Mouse (Mus musculus) spleen, adult 2 months (tissue): ENCODE measurements around the gene Nrip2.

ENCODE experiments used
- CTCF ChIP-seq: fragments of 200-500 bp; IDR thresholded peaks from 2 replicates; pipeline ENCODE4 v1.5.1; 2011; ENCODE audit warnings: mild to moderate bottlenecking, inconsistent platforms; ENCODE audit not compliant: insufficient read depth, insufficient read length, insufficient replicate concordance; ENCODE audit errors: extremely low read depth
- POLR2A ChIP-seq: fragments of 200-500 bp; IDR thresholded peaks from 2 replicates; pipeline ENCODE4 v1.6.1; 2011; ENCODE audit warnings: low read depth, low read length, inconsistent platforms

GRCm38 (mm10) chr6:128438871-128439341 lies 39.8 kb downstream of the Nrip2 start:
- TF ChIP-seq CTCF (no peak), POLR2A (no peak)
